Mouse (Mus musculus) lung, postnatal 25 days (tissue): ENCODE data around the gene Get4.

Experiments
- DNase-seq: peaks from one replicate; pipeline ENCODE4 v3.0.0; 2022; ENCODE audit warnings: low spot score

The Get4 gene

DNA sequence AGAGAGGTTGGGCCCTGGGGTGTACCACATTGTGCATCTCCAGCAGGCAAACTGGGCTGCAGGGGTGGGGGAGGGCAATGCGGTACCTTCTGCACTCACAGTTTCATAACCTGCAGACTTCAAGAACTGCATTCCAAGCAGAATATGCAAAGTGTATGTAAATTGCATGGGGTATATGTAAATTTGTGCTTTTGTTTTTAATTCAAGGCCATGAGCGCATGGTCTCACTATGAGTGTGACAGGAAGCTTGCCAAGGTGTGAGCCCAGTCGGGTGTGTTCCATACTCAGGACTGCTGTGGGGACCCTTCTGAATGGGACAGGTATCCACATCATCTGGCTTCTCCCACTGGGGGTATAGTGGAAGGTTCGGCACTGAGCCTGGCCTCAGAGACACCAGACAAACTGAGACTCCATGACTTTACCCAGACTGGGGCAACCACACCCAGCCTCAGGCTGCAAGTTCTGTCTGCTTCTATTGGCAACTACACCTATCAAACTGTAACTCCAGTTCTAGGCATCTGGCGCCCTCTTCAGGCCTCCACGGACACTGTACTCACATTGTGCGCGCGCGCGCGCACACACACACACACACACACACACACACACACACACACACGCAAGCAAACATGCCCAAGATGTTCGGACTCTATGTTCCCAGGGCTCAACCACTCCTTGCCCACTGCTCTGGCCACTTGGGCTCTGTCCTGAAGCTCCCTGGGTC, 31.5 kb downstream of the Get4 start:
- no peak for DNase-seq

DNA sequence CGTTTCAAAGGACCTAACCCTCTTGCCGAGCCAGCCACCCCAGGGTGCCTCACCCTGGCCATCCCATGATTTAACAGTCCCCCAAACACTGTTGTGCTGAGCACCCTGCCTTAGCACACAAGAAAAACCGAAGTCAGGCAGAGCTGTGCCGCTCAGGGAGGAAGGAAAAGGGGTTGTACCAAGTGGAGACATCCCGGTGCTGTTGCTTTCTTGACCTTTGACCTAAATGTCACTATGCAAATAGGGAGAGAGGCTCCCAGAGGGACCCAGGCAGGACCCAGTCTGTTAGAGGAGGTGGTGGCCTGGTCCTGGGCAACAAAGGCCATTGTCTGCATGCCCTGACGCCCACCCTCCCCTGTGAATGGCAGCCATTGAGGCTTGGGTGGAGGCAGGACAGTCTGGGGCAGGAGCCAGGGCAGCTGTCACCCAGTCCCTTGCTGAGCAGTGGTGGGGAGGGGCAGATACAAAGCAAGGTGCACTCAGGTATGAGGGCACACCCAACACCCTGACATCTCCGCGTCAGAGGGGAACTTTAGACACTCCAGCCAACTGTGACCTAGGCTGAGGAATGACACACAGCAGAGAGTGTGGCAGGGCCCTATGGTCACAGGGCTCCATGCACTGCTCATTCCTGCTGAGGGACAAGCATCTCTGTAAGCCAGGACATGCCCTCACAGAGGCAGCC, 33.4 kb downstream of the Get4 start:
- no peak for DNase-seq

- peak; percentile 35 for DNase-seq
Observed at GRCm38 (mm10) chr5:139286142-139286941, 34.2 kb downstream of the Get4 start.

DNA sequence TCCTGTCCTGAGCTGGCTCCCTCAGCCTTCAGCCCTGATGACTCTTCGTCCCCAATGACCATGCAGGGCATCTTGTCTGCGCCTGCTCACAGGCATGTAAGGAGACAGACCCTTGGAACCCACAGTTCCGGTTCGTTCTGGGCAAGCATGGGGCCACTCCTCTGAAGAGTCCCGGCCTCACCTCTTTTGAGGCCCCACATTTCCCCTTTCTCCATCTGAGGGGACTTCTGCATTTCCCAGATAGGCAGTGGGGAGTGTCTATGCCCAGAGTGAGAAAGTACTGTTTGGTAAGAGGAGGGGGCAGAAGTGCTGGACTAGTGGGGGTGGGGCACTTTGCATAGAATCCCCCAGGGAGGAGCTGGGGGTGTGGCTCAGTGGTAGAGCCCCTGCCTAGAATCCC, 35.0 kb downstream of the Get4 start:
- DNase-seq, result peak; percentile 39

- DNase-seq, result no peak
Observed at GRCm38 (mm10) chr5:139287787-139288186, 35.7 kb downstream of the Get4 start.

GRCm38 (mm10) chr5:139288591-139288990, 36.5 kb downstream of the Get4 start:
- no peak for DNase-seq

DNA sequence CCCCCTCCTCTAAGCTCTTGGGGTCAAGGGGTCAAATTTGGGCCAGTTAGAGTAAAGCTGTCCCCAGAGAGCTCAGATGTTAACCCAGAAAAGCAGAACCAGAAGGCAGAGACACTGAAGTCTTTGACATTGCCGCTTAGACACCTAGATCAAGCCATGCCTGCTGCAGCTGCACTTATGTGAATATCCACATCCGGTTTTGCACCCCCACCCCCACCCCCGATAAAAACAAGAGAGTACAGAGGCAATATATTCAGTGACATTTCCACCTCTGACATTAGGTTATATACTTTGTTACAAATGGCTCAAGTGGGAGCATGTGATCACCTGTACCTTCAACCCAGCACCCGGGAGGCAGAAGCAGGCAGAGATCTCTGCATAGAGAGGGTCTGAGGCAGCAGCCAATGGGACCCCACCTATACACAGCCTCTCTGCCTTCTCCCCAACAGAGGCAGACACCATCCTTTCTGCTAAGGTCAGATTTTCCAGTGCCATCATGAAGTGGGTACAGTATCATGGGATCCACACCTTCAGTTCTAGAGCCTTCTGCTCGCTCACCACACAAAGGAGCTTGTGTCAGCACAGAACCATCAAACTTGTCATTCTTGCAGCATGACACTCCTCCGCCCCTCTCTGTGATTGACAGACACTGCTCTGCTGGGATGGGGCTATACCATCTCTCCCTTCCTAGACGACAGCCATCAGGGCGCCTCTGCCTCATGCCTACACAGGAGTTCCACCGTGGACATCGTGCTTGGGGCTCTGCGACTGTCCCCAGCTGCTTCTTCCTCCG, 38.5 kb downstream of the Get4 start:
- no peak for DNase-seq

DNA sequence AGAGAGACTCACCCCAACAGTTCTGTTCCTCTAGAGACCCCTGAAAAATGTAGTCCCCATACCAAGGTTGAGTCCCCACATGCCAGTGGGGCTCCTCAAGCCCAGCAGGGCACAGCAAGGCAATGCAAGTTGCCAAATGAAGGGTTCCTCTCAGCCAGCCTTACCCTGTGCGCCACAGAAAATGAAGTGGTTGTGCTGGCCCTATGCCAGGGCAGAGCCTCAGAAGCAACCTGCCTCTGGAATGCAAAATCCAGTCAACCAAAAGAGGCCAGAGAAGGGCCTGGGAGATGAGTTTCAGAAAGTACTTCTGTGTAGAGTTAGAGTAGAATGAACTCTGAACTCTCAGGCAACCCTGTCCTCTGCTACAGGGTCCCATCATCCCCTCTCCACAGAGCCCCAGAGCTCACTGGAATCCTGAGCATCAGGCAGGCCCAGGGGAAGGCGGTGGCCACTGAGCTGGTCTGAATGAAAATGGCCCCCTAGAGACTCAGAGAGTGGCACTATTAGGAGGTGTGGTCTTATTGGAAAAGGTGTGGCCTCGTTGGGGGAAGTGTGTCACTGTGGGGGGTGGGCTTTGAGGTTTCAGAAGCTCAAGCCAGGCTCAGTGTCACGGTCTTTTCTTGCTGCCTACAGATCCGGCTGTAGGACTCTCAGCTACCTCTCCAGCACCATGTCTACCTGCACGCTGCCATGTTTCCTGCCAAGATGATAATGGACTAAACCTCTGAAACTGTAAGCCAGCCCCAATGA, 39.9 kb downstream of the Get4 start:
- DNase-seq, result no peak

DNA sequence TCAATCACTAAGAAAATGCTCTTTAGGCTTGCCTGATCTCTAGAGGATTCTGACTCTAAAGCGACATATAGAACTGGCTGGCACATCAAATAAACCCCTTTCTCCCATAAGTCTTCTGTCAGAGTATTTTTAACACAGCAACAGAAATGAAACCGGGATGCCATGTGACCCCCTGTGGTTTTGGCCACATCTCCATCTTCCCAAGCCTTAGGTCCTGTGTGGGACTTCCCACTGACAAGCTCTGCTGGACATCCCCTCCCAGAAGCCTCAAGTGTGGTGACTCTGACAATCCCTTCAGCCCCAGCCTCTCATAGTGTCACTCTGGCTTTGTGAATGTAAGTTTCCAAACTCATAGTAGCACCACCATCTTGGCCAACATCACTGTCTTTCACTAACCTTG, 42.0 kb downstream of the Get4 start:
- DNase-seq, result no peak

GRCm38 (mm10) chr5:139297092-139297491, 45.0 kb downstream of the Get4 start:
- DNase-seq, result no peak

GRCm38 (mm10) chr5:139297745-139298144, 45.6 kb downstream of the Get4 start:
- no peak for DNase-seq

GRCm38 (mm10) chr5:139302101-139302500, 50.0 kb downstream of the Get4 start:
- DNase-seq, result no peak

- DNase-seq, result no peak
Observed at GRCm38 (mm10) chr5:139303646-139304061, 51.5 kb downstream of the Get4 start.

DNA sequence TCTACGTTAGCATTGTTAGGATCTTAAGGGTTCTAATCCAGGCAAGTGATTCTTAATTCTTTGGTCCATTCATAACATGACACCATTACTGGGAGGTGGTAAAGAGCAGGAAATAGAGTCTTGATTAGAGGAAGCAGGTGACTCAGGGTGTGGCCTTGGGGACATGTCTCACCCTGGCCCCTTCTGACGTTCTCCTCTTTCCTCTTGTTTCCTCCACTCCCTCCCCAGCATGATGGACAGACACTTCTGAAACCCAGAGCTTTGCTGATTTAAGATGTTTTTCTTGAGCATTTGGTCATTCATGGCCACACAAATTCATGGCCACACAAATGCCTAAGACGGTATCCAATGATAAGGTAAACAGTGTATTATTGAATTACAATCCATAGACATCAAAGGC, 57.8 kb downstream of the Get4 start:
- DNase-seq, result no peak

GRCm38 (mm10) chr5:139310477-139310876, 58.4 kb downstream of the Get4 start:
- DNase-seq, result no peak

- no peak for DNase-seq
Observed at GRCm38 (mm10) chr5:139311822-139312221, 59.7 kb downstream of the Get4 start.

DNA sequence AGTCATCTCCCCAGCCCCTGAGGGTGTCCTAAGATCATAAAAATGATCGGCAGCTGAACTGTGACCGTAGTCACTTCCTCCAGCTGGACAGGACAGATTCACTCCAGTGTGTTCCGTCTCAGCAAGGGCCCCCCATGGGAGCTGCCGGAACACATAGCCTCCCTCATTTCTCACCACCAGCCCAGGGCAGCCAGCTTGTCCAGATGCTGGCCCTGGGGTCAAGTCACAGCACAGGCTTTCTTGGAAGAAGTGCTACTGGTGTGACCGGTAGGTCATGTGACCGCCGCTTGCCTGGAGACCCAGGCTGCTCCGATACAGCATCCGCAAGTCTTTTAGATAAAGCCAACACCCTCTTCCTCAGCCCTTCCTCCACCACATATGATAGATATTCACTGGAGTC, 61.4 kb downstream of the Get4 start:
- DNase-seq, result no peak

DNA sequence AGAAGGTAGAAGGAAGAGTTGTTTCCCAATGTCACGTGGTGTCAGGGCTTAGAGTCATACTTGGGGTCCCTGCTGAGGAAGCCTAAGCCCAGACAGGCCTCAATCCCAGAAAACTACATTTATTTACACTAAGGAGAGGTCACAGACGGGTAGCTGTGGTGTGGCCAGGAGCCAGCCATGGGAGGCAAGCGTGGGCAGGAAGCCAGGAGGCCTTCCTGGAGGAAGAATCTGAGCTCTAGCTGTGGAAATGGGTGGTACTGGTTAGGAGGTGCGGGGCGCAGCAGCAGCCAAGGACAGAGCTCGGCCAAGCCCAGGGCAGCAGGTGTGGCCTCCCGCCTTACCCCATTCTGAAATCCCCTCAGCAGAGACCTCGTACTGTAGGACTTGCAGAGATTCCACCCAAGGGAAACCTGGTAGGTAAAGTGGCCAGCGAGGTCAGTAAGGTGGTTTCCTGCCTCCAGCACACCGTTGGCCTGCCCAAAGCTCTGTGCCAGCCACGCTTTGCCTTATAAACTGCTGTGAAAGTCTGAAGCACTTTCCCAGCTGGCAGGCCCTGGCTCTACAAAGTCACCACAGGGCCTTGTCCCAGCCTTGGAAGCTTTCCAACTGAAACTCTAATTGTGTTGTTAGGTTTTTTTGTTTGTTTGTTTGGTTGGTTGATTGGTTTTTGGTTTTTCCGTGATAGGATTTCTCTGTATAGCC, 63.0 kb downstream of the Get4 start:
- no peak for DNase-seq

- peak; percentile 43 for DNase-seq
Observed at GRCm38 (mm10) chr5:139316982-139317675, 65.0 kb downstream of the Get4 start.
